Mouse (Mus musculus) adrenal gland, adult 18-20 months (tissue): ENCODE measurements around the gene Cacna2d3. TPM values are rescaled to one million over a fixed set of nuclear protein-coding genes. Genes with fewer than 3 reads are reported as not detected.

Source experiments
- DNase-seq, 2 experiments: peaks; one replicate each; pipeline ENCODE4 v3.0.0; 2021 to 2022; ENCODE audit warnings: low spot score in 2 of 2
- total RNA-seq, 2 experiments: library from RNA; stranded (reverse); gene quantifications; 1 replicate in 1 of 2; 2 replicates in 1 of 2; pipeline ENCODE4 v1.2.3; 2021

Cacna2d3 gene
- total RNA-seq, 2 experiments from 2014 or later, result 3.1 to 3.7 TPM

GRCm38 (mm10) chr14:29645421-29645820 is 76.2 kb downstream of the Cacna2d3 start:
- DNase-seq, result no peak

DNA sequence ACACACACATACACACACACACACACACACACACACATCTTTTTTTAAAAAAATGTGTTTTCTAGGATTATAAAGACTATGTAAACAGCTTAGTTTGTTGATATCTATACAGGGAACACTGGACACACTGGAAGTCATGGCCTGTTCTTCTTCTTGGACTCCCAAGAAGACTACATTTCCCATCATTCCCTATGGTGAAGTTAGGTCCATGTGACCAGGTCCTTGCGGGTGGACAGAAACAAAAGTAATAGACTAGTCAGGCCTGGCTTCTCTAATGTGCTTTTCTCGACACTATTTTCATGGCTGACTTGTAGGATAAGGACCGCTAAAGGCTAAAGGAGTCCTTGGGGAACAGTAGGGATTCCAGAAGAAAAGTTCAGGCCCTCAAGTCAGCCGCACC is 78.4 kb downstream of the Cacna2d3 start:
- DNase-seq, result no peak

- DNase-seq, result no peak
Measured at GRCm38 (mm10) chr14:29639266-29639665, 82.4 kb downstream of the Cacna2d3 start.

GRCm38 (mm10) chr14:29628213-29628612 is 93.5 kb downstream of the Cacna2d3 start:
- no peak for DNase-seq

GRCm38 (mm10) chr14:29612436-29612835 is 109.2 kb downstream of the Cacna2d3 start:
- no peak for DNase-seq

DNA sequence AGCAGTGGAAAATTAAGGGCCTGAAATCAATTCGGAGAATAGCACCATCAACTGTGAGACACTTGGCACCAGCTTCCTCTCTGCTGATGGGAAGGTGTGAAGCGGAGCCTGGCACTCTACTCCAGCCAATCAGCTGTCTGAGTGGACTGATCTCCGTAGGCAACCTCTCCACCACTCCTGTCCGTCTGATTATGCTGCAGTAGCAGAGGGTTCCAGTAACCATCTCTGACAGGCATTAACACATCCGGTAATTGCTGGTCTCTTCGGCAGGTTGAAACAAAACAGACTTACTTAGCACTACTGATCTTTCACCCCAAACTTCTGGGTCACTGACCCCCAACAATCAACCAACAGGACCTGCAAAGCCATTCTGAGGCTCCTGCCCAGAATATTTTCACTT is 112.9 kb downstream of the Cacna2d3 start:
- no peak for DNase-seq

DNA sequence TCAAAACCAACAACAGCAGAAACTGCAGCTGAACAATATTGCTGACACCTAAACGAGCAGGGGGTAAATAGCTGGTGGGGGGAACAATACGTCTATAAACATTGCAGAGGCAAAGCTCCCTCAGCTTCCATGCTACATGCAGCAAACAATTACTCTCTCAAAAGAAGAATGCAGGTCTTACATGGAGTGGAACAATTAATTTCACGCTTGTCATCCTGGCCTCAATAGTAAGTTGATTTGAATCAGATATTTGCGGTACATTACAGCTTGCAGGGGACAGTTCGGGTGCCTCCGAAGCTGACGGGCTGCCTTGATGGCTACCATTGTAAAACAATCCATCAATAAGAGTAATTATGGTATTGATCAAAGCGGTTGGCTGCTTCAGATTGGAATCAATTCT is 122.2 kb downstream of the Cacna2d3 start:
- DNase-seq, result no peak

DNA sequence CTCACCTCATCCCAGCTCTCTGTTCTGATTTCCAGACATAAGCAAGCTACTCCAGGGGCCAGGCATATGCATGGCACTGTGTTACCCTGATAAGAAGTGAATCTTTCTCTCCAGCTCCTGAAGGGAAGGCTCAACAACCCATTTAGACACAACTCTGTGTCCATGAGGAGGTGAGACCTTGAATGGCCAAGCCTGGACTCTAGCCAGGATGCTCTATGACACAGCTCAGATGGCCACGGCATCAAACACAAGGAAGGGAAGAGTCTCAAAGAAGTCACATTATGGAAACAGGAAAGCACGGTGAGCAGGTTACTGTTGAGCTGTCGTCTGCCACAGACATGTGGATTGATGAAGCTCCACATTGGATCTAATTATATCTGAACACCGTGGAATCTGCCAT is 128.8 kb downstream of the Cacna2d3 start:
- DNase-seq, result no peak

DNA sequence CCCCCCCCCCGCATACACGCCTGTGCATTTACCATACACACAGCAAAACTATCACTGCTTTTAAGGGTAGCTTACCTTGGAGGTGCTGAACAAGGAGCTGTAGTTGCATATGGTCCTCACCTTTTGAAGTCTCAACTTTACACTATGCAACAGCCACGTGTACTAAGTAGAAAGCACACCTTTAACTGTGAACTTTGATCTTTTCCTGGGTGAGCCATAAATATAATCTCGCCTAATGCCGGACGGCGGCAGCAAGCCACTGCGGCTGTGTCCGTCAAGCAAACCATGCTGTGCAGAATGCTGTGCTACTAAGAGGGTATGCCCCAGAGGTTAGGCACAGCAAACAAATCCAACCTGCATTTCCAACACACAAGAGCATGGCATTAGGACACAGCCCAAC is 132.0 kb downstream of the Cacna2d3 start:
- no peak for DNase-seq

- DNase-seq, result no peak
Measured at GRCm38 (mm10) chr14:29581961-29582360, 139.7 kb downstream of the Cacna2d3 start.

DNA sequence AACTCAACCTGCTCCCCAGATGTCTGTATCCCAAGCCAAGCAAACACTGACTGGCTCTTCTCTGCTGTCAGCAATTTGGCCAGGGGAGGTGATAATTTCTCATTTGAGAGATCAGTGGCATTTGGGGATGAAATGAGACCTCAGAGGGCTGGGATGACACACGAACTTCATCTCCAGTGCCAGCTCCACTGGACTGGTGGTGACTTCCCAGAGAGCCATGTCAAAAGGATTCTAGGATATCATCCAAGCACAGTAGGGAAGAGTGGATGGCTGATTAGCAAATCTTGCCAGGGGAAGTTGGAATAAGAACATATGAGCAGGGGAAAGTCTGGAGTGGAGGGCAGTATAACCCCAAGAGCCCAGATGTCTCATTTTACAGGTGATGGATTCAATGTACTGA is 143.9 kb downstream of the Cacna2d3 start:
- no peak for DNase-seq

DNA sequence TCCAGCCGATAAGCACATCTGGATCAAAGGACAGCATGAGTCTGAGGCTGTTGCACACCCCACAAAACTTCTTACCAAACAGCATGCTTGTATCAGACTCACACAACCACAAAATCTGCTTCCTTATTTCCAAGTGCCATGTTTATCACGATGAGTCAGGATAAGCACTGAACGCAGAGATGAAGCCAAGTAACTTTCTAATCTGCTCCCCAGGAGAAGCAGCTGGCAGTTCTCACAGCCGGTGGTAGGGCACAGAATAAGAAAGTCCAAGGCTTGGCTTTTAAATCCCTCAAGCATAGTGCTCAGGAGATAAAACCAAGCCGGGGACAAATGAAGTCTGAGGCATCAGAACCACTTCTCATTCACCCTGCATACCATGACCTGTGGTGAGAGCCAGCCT is 146.1 kb downstream of the Cacna2d3 start:
- no peak for DNase-seq

- DNase-seq, result no peak
Measured at GRCm38 (mm10) chr14:29562704-29563103, 159.0 kb downstream of the Cacna2d3 start.

GRCm38 (mm10) chr14:29561122-29561834 is 160.4 kb downstream of the Cacna2d3 start:
- no peak for DNase-seq

DNA sequence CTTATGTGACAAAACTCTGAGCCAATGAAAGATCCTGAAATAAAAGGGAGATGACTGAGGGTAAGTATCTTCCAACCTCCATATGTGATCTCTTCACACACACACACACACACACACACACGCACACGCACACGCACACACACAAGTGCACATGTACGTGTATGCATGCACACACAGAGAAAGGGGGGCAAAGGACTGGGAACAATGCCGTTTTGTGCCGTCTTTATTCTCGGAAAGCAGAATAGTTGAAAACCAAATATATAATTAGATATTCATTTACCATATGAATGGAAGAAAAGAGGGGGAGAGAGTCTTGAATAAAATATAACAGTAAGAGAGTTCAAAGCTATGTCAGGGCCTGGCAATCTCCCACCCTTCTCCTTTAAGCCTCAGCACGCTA is 163.2 kb downstream of the Cacna2d3 start:
- DNase-seq, result no peak

- DNase-seq, result no peak
Measured at GRCm38 (mm10) chr14:29556152-29556551, 165.5 kb downstream of the Cacna2d3 start.

GRCm38 (mm10) chr14:29552471-29552870 is 169.2 kb downstream of the Cacna2d3 start:
- DNase-seq, result no peak

DNA sequence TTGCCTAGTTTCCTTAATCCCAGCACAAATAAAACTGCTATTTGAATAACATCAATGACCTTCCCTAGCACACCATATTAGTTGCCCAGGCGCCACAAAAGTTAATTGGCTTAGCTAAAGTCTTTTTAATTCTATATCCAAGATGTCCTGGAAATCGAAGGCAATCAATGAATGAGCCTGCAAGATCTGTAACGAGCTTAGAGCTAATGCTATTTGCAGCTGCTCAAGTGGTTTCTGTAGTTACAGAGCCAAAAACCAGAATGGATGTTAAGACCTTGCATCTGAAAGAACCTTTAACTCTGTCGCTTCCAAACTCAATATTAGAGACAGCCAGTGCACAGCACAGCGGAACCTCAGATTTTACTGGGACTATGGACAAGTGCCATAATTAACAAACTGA is 173.0 kb downstream of the Cacna2d3 start:
- no peak for DNase-seq

DNA sequence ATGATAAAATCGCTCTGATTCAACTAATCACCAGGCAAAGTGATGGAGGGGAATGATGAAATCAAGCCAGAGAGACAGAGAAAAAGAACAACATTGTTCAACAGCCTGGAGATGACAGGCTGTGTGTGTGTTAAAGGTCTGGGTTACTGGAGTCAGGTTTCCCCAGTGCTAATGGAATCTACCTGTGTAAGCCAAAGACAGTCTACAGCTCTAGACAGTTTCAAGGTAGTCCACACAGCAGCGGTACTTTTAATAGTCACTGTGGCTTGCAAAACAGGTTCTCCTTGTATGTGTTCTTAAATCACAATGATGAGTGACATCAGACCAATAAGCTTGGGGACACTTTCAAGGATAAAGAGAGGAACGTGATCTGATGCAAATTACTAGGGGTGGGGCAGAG is 191.1 kb downstream of the Cacna2d3 start:
- no peak for DNase-seq

- DNase-seq, result no peak
Measured at GRCm38 (mm10) chr14:29528696-29529095, 193.0 kb downstream of the Cacna2d3 start.

GRCm38 (mm10) chr14:29519751-29520669 is 201.7 kb downstream of the Cacna2d3 start:
- DNase-seq, result no peak

GRCm38 (mm10) chr14:29502667-29503066 is 219.0 kb downstream of the Cacna2d3 start:
- DNase-seq, result no peak
